Mouse (Mus musculus): Measurements from ENCODE around the gene Lman1l. TPM values are rescaled to one million over a fixed set of nuclear protein-coding genes. Genes with fewer than 3 reads are reported as not detected.

Lman1l gene
- polyA plus RNA-seq, 1 experiment: not detected

- peak overlapping the region; percentile 82 for H3K27ac ChIP-seq (ENCODE audit: insufficient read depth, low read depth, low read length)
- TF ChIP-seq CTCF (IDR thresholded peaks at IDR 0.05; ENCODE audit: low read depth, low read length) (no peak), POLR2A (IDR thresholded peaks at IDR 0.05; ENCODE audit: borderline replicate concordance, low read depth, low read length) (no peak)
- peak overlapping the region; percentile 44 for H3K4me3 ChIP-seq (ENCODE audit: insufficient read depth, low read length)
- peaks cover 61% of the 10 kb centered on the region for H3K4me1 ChIP-seq (ENCODE audit: control insufficient read depth, insufficient read depth, low read length)
Observed at GRCm38 (mm10) chr9:57640384-57640783, 19.8 kb upstream of the Lman1l start.

- Histone ChIP-seq H3K4me3 (ENCODE audit: insufficient read depth, low read length) (peak overlapping the region; percentile 44), H3K27ac (ENCODE audit: insufficient read depth, low read depth, low read length) (peak overlapping the region; percentile 82), H3K4me1 (ENCODE audit: control insufficient read depth, insufficient read depth, low read length) (peaks cover 66% of the 10 kb centered on the region)
- TF ChIP-seq POLR2A (IDR thresholded peaks at IDR 0.05; ENCODE audit: borderline replicate concordance, low read depth, low read length) (no peak), CTCF (IDR thresholded peaks at IDR 0.05; ENCODE audit: low read depth, low read length) (no peak)
Observed at GRCm38 (mm10) chr9:57639661-57640328, 19.2 kb upstream of the Lman1l start.

GRCm38 (mm10) chr9:57638651-57639459, 18.3 kb upstream of the Lman1l start:
- peaks cover 76% of the 10 kb centered on the region for H3K4me1 ChIP-seq (ENCODE audit: control insufficient read depth, insufficient read depth, low read length)
- peak overlapping the region; percentile 47 for H3K4me3 ChIP-seq (ENCODE audit: insufficient read depth, low read length)
- H3K27ac ChIP-seq (ENCODE audit: insufficient read depth, low read depth, low read length): peak overlapping the region; percentile 97
- TF ChIP-seq POLR2A (IDR thresholded peaks at IDR 0.05; ENCODE audit: borderline replicate concordance, low read depth, low read length) (no peak), CTCF (IDR thresholded peaks at IDR 0.05; ENCODE audit: low read depth, low read length) (no peak)

GRCm38 (mm10) chr9:57637741-57638322, 17.3 kb upstream of the Lman1l start:
- Histone ChIP-seq H3K4me1 (ENCODE audit: control insufficient read depth, insufficient read depth, low read length) (peaks cover 83% of the 10 kb centered on the region), H3K27ac (ENCODE audit: insufficient read depth, low read depth, low read length) (peak overlapping the region; percentile 97), H3K4me3 (ENCODE audit: insufficient read depth, low read length) (peak overlapping the region; percentile 47)
- TF ChIP-seq POLR2A (IDR thresholded peaks at IDR 0.05; ENCODE audit: borderline replicate concordance, low read depth, low read length) (no peak), CTCF (IDR thresholded peaks at IDR 0.05; ENCODE audit: low read depth, low read length) (no peak)

- TF ChIP-seq CTCF (IDR thresholded peaks at IDR 0.05; ENCODE audit: low read depth, low read length) (no peak), POLR2A (IDR thresholded peaks at IDR 0.05; ENCODE audit: borderline replicate concordance, low read depth, low read length) (no peak)
- peaks cover 77% of the 10 kb centered on the region for H3K4me1 ChIP-seq (ENCODE audit: control insufficient read depth, insufficient read depth, low read length)
- peak overlapping the region; percentile 14; the same call in 1 of the 2 replicates for H3K4me3 ChIP-seq (ENCODE audit: insufficient read depth, low read length)
- H3K27ac ChIP-seq (ENCODE audit: insufficient read depth, low read depth, low read length): peak overlapping the region; percentile 97
Observed at GRCm38 (mm10) chr9:57637272-57637671, 16.7 kb upstream of the Lman1l start.

GRCm38 (mm10) chr9:57633481-57634024, 13.0 kb upstream of the Lman1l start:
- Histone ChIP-seq H3K27ac (ENCODE audit: insufficient read depth, low read depth, low read length) (no peak overlapping the region), H3K4me1 (ENCODE audit: control insufficient read depth, insufficient read depth, low read length) (peaks cover 44% of the 10 kb centered on the region), H3K4me3 (ENCODE audit: insufficient read depth, low read length) (no peak overlapping the region)
- no peak for TF ChIP-seq POLR2A (IDR thresholded peaks at IDR 0.05; ENCODE audit: borderline replicate concordance, low read depth, low read length)
- TF ChIP-seq CTCF (IDR thresholded peaks at IDR 0.05; ENCODE audit: low read depth, low read length): no peak

- Histone ChIP-seq H3K27ac (ENCODE audit: insufficient read depth, low read depth, low read length) (no peak overlapping the region), H3K4me1 (ENCODE audit: control insufficient read depth, insufficient read depth, low read length) (peaks cover 15% of the 10 kb centered on the region), H3K4me3 (ENCODE audit: insufficient read depth, low read length) (no peak overlapping the region)
- TF ChIP-seq CTCF (IDR thresholded peaks at IDR 0.05; ENCODE audit: low read depth, low read length) (peak; percentile 86), POLR2A (IDR thresholded peaks at IDR 0.05; ENCODE audit: borderline replicate concordance, low read depth, low read length) (no peak)
Observed at GRCm38 (mm10) chr9:57629118-57629874, 8.7 kb upstream of the Lman1l start.

- H3K4me1 ChIP-seq (ENCODE audit: control insufficient read depth, insufficient read depth, low read length): peaks cover 9% of the 10 kb centered on the region
Observed at GRCm38 (mm10) chr9:57628717-57629116, 8.1 kb upstream of the Lman1l start.

GRCm38 (mm10) chr9:57627892-57628291, 7.3 kb upstream of the Lman1l start:
- no peak overlapping the region for H3K4me3 ChIP-seq (ENCODE audit: insufficient read depth, low read length)
- H3K27ac ChIP-seq (ENCODE audit: insufficient read depth, low read depth, low read length): no peak overlapping the region
- H3K4me1 ChIP-seq (ENCODE audit: control insufficient read depth, insufficient read depth, low read length): 0 out of 2 replicates have a peak, but pooled peaks cover under 1% of the 10 kb centered on the region
- TF ChIP-seq POLR2A (IDR thresholded peaks at IDR 0.05; ENCODE audit: borderline replicate concordance, low read depth, low read length): no peak
- TF ChIP-seq CTCF (IDR thresholded peaks at IDR 0.05; ENCODE audit: low read depth, low read length): no peak

More at GRCm38 (mm10) chr9:57628717-57629116, 8.1 kb upstream of the Lman1l start:
- TF ChIP-seq POLR2A (IDR thresholded peaks at IDR 0.05; ENCODE audit: borderline replicate concordance, low read depth, low read length) (no peak), CTCF (IDR thresholded peaks at IDR 0.05; ENCODE audit: low read depth, low read length) (no peak)
- Histone ChIP-seq H3K27ac (ENCODE audit: insufficient read depth, low read depth, low read length) (no peak overlapping the region), H3K4me3 (ENCODE audit: insufficient read depth, low read length) (no peak overlapping the region)
